Mouse (Mus musculus) myocyte (in vitro differentiated cells): Measurements from ENCODE around the gene Ghrh. TPM values are rescaled to one million over a fixed set of nuclear protein-coding genes. Genes with fewer than 3 reads are reported as not detected.
A peak's percentile ranks its signal among the peaks of the same experiment; 100 is the strongest.

Experiments used
- H3K27me3 ChIP-seq: one replicate; pipeline ENCODE4 v1.6.1; 2011; ENCODE audit not compliant: control insufficient read depth, insufficient read depth, insufficient read length
- H3K36me3 ChIP-seq: one replicate; pipeline ENCODE4 v1.6.1; 2011; ENCODE audit not compliant: control insufficient read depth, insufficient read depth
- H3K4me2 ChIP-seq: one replicate; pipeline ENCODE4 v1.6.1; 2011; ENCODE audit warnings: low read depth, control low read depth
- H3K4me3 ChIP-seq: one replicate; pipeline ENCODE4 v1.5.1; 2011; ENCODE audit warnings: mild to moderate bottlenecking, control low read depth, moderate library complexity
- H3K79me2 ChIP-seq: one replicate; pipeline ENCODE4 v1.6.1; 2011; ENCODE audit not compliant: control insufficient read depth, insufficient read depth
- H3ac ChIP-seq: one replicate; pipeline ENCODE4 v1.6.1; 2011; ENCODE audit not compliant: control insufficient read depth, insufficient read length
- CEBPB ChIP-seq: IDR thresholded peaks from 2 replicates; pipeline ENCODE4 v1.6.1; 2011; ENCODE audit warnings: mild to moderate bottlenecking, moderate library complexity; ENCODE audit not compliant: poor library complexity, insufficient read depth, severe bottlenecking
- E2F4 ChIP-seq: IDR thresholded peaks from one replicate; pipeline ENCODE4 v1.6.1; 2011; ENCODE audit warnings: mild to moderate bottlenecking, control low read depth, moderate library complexity; ENCODE audit not compliant: insufficient read depth
- MAX ChIP-seq: IDR thresholded peaks from one replicate; pipeline ENCODE4 v1.6.1; 2011; ENCODE audit warnings: low read depth, mild to moderate bottlenecking, control low read depth
- MYOD1 ChIP-seq, 3 experiments: IDR thresholded peaks; one replicate each; pipeline ENCODE4 v1.6.1; 2011; ENCODE audit warnings: control low read depth in 2 of 3, low read depth in 2 of 3, mild to moderate bottlenecking in 2 of 3, moderate library complexity in 1 of 3; ENCODE audit not compliant: insufficient read length in 2 of 3, control insufficient read depth in 1 of 3
- MYOG ChIP-seq, 3 experiments: IDR thresholded peaks; one replicate each; pipeline ENCODE4 v1.6.1; 2011; ENCODE audit warnings: control low read depth in 2 of 3, low read depth in 2 of 3, mild to moderate bottlenecking in 2 of 3; ENCODE audit not compliant: insufficient read length in 2 of 3, control insufficient read depth in 1 of 3, insufficient read depth in 1 of 3
- POLR2A ChIP-seq: IDR thresholded peaks from one replicate; pipeline ENCODE4 v1.6.1; 2011; ENCODE audit warnings: low read depth, mild to moderate bottlenecking, control low read depth, moderate library complexity; ENCODE audit not compliant: insufficient read length
- POLR2AphosphoS2 ChIP-seq: IDR thresholded peaks from one replicate; pipeline ENCODE4 v1.6.1; 2011; ENCODE audit warnings: low read depth, control low read depth; ENCODE audit not compliant: insufficient read length
- REST ChIP-seq: IDR thresholded peaks from one replicate; pipeline ENCODE4 v1.6.1; 2011; ENCODE audit warnings: mild to moderate bottlenecking, control low read depth, moderate library complexity; ENCODE audit not compliant: insufficient read depth, insufficient read length
- SRF ChIP-seq: IDR thresholded peaks from one replicate; pipeline ENCODE4 v1.6.1; 2011; ENCODE audit warnings: low read depth; ENCODE audit not compliant: control insufficient read depth, insufficient read length
- TCF12 ChIP-seq: IDR thresholded peaks from one replicate; pipeline ENCODE4 v1.6.1; 2011; ENCODE audit warnings: mild to moderate bottlenecking, control low read depth; ENCODE audit not compliant: poor library complexity, insufficient read depth, severe bottlenecking
- TCF3 ChIP-seq: IDR thresholded peaks from one replicate; pipeline ENCODE4 v1.6.1; 2011; ENCODE audit warnings: low read depth, control low read depth; ENCODE audit not compliant: insufficient read length
- USF1 ChIP-seq: IDR thresholded peaks from one replicate; pipeline ENCODE4 v1.6.1; 2011; ENCODE audit warnings: low read depth, mild to moderate bottlenecking, control low read depth, moderate library complexity
- polyA plus RNA-seq: library from polyadenylated mRNA; unstranded; fragments of >200 nt; fragmentation: generic; extraction: Trizol; gene quantifications from one replicate; pipeline ENCODE4 v1.2.1, GENCODE M21; 2012; ENCODE audit warnings: missing spikeins

The Ghrh gene
- polyA plus RNA-seq, 1 experiment: not detected

- TF ChIP-seq USF1 (no peak), MAX (no peak), SRF (no peak), CEBPB (no peak), POLR2A (no peak), TCF3 (no peak), MYOD1 (IDR thresholded peaks at IDR 0.05; ENCODE audit: control insufficient read depth in 1 of 3, insufficient read length in 2 of 3, low read depth in 2 of 3) (no peak), POLR2AphosphoS2 (no peak), TCF12 (no peak), E2F4 (no peak), MYOG (IDR thresholded peaks at IDR 0.05; ENCODE audit: control insufficient read depth in 1 of 3, insufficient read depth in 1 of 3, insufficient read length in 2 of 3, low read depth in 2 of 3) (no peak), REST (no peak)
Observed at GRCm38 (mm10) chr2:157367991-157368390, 20.7 kb upstream of the Ghrh start.

GRCm38 (mm10) chr2:157367184-157367893, 20.0 kb upstream of the Ghrh start, which contains the start of gene Manbal:
Gene Manbal, plus strand, starts transcription at chr2:157367594.
- no peak for TF ChIP-seq TCF3
- TF ChIP-seq E2F4: no peak
- TF ChIP-seq POLR2A: peak; percentile 70
- no peak for TF ChIP-seq USF1
- TF ChIP-seq POLR2AphosphoS2: peak; percentile 72
- peaks cover 45% of the 10 kb centered on the region for H3K79me2 ChIP-seq
- peak within 1 kb of the TSS; percentile 77 for H3K4me2 ChIP-seq
- no peaks in the 10 kb centered on the region for H3K27me3 ChIP-seq
- no peaks in the 10 kb centered on the region for H3K36me3 ChIP-seq
- peak within 1 kb of the TSS; percentile 49 for H3ac ChIP-seq
- H3K4me3 ChIP-seq: peak within 1 kb of the TSS; percentile 79

More at GRCm38 (mm10) chr2:157367991-157368390, 20.7 kb upstream of the Ghrh start:
- Histone ChIP-seq H3K79me2 (peaks cover 52% of the 10 kb centered on the region), H3K4me2 (peak overlapping the region; percentile 77), H3ac (peak overlapping the region; percentile 49), H3K36me3 (no peaks in the 10 kb centered on the region), H3K4me3 (peak overlapping the region; percentile 79), H3K27me3 (no peaks in the 10 kb centered on the region)

DNA sequence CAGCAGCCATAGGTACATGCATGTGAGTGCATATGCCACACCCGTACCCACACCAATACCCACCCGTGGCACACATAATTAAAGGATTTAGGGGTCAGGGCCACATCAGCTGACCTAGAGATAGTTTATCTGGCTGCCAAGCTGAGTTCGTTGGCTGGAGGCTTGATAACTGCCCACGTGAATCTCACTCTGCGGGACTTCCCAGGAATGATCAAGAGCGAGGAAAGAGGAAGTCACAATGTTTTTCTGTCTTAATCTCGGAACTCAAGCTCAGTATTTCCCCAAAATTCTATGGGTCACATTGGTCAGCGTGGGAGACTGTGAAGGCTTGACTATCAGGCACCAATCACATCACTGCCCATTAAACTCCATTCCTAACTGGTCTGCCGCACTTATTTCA, 19.5 kb upstream of the Ghrh start:
- no peaks in the 10 kb centered on the region for H3K36me3 ChIP-seq
- TF ChIP-seq SRF (no peak), REST (no peak), POLR2AphosphoS2 (no peak), E2F4 (no peak), MYOD1 (IDR thresholded peaks at IDR 0.05; ENCODE audit: control insufficient read depth in 1 of 3, insufficient read length in 2 of 3, low read depth in 2 of 3) (no peak), TCF12 (no peak), MYOG (IDR thresholded peaks at IDR 0.05; ENCODE audit: control insufficient read depth in 1 of 3, insufficient read depth in 1 of 3, insufficient read length in 2 of 3, low read depth in 2 of 3) (no peak), POLR2A (no peak)
- H3K27me3 ChIP-seq: no peaks in the 10 kb centered on the region
- H3K79me2 ChIP-seq: peaks cover 39% of the 10 kb centered on the region
- no peak overlapping the region for H3ac ChIP-seq
- peak overlapping the region; percentile 77 for H3K4me2 ChIP-seq
- peak overlapping the region; percentile 79 for H3K4me3 ChIP-seq

GRCm38 (mm10) chr2:157363031-157363430, 15.7 kb upstream of the Ghrh start:
- Histone ChIP-seq H3K4me2 (no peak overlapping the region), H3K79me2 (peaks cover 4% of the 10 kb centered on the region), H3K27me3 (no peaks in the 10 kb centered on the region), H3K36me3 (no peaks in the 10 kb centered on the region), H3K4me3 (no peak overlapping the region), H3ac (no peak overlapping the region)
- TF ChIP-seq USF1: no peak
- TF ChIP-seq MYOD1 (IDR thresholded peaks at IDR 0.05; ENCODE audit: control insufficient read depth in 1 of 3, insufficient read length in 2 of 3, low read depth in 2 of 3): no peak
- no peak for TF ChIP-seq POLR2AphosphoS2
- TF ChIP-seq MAX: no peak

DNA sequence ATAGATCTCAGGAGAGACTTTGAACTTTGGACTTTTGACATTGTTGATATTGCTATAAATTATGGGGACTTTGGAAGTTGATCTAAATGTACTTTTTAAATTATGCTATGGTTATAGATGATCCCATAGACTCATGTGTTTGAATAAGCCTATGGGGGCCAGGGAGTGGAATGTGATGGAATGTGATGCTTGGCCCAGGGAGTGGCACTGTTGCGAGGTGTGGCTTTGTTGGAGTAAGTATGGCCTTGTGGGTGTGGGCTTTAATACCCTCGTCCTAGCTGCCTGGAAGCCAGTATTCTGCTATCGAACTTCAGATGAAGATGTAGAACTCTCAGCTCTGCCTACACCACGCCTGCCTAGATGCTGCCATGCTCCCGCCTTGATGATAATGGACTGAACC, 12.7 kb upstream of the Ghrh start:
- Histone ChIP-seq H3K27me3 (no peaks in the 10 kb centered on the region), H3K4me3 (no peak overlapping the region), H3K79me2 (no peaks in the 10 kb centered on the region), H3ac (no peak overlapping the region), H3K4me2 (no peak overlapping the region), H3K36me3 (no peaks in the 10 kb centered on the region)
- no peak for TF ChIP-seq MAX
- no peak for TF ChIP-seq TCF3
- TF ChIP-seq REST: no peak
- TF ChIP-seq TCF12: no peak
- no peak for TF ChIP-seq POLR2A
- no peak for TF ChIP-seq POLR2AphosphoS2
